Mouse (Mus musculus) embryonic fibroblast, embryonic 13.5 days (primary cell): ENCODE results near the gene Fbxo21.

Experiments used
- CTCF ChIP-seq: IDR thresholded peaks from 2 replicates; pipeline ENCODE4 v1.5.1; 2011; ENCODE audit warnings: mild to moderate bottlenecking, control low read depth, low read length, moderate library complexity, borderline replicate concordance; ENCODE audit not compliant: insufficient read depth
- POLR2A ChIP-seq: IDR thresholded peaks from 2 replicates; pipeline ENCODE4 v1.6.1; 2011; ENCODE audit warnings: low read depth, mild to moderate bottlenecking, control low read depth, low read length, moderate library complexity

DNA sequence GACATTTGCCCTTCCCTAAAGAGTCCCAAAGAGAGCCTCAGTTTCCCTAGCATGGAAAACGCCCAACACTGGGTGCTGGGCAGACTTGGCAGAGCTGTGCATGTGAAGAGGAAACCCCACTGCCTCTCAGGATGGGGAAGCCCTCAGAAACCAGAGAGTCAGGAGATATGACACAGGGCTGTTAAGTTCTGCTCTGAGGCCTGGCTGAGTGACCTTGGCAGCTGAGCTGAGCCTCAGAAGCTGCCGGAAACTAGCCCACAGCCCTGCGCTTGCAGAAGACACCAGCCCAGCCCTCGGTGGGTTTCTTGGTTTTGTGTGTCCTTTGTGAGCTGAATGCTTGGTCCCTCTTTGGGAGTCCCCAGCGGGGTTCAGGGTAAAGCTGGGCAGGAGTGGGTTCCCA, 72.4 kb downstream of the Fbxo21 start:
- TF ChIP-seq POLR2A = no peak
- no peak for TF ChIP-seq CTCF
